Mouse (Mus musculus): Measurements from ENCODE around the gene Gja4. TPM values are rescaled to one million over a fixed set of nuclear protein-coding genes. Genes with fewer than 3 reads are reported as not detected.

Gja4 gene
- polyA plus RNA-seq, 1 experiment from 2014 or later = 20.8 TPM

GRCm38 (mm10) chr4:127279241-127279640, 34.6 kb downstream of the Gja4 start:
- no peaks in the 10 kb centered on the region for H3K9me3 ChIP-seq (replicated peaks; ENCODE audit: control insufficient read depth, low read length, poor library complexity, severe bottlenecking)
- H3K9ac ChIP-seq (ENCODE audit: low read depth, low read length) = no peak overlapping the region
- WGBS = 83% methylated on average over 9 of the region's 9 CpGs
- H3K27me3 ChIP-seq (ENCODE audit: control insufficient read depth, insufficient read depth, low read depth, low read length) = no peaks in the 10 kb centered on the region
- H3K36me3 ChIP-seq (ENCODE audit: control insufficient read depth, insufficient read depth, low read length) = no peaks in the 10 kb centered on the region
- H3K4me3 ChIP-seq (ENCODE audit: low read depth, low read length) = no peak overlapping the region
- no peaks in the 10 kb centered on the region for H3K4me1 ChIP-seq (ENCODE audit: control insufficient read depth, insufficient read depth, low read length)
- ATAC-seq = no peak
- no peak overlapping the region for H3K27ac ChIP-seq (ENCODE audit: low read length)
- no peak overlapping the region for H3K4me2 ChIP-seq (ENCODE audit: low read length)

- Histone ChIP-seq H3K36me3 (ENCODE audit: control insufficient read depth, insufficient read depth, low read length) (no peaks in the 10 kb centered on the region), H3K27me3 (ENCODE audit: control insufficient read depth, insufficient read depth, low read depth, low read length) (no peaks in the 10 kb centered on the region), H3K9me3 (replicated peaks; ENCODE audit: control insufficient read depth, low read length, poor library complexity, severe bottlenecking) (no peaks in the 10 kb centered on the region), H3K4me1 (ENCODE audit: control insufficient read depth, insufficient read depth, low read length) (no peaks in the 10 kb centered on the region), H3K4me2 (ENCODE audit: low read length) (no peak overlapping the region), H3K27ac (ENCODE audit: low read length) (no peak overlapping the region), H3K9ac (ENCODE audit: low read depth, low read length) (no peak overlapping the region), H3K4me3 (ENCODE audit: low read depth, low read length) (no peak overlapping the region)
- whole genome bisulfite sequencing = 60% methylated on average over 9 of the region's 9 CpGs
- no peak for ATAC-seq
These were observed 35.3 kb downstream of the Gja4 start for GRCm38 (mm10) chr4:127278451-127279001.

GRCm38 (mm10) chr4:127264183-127264554, 49.7 kb downstream of the Gja4 start:
- 60% methylated on average over 5 of the region's 5 CpGs for WGBS
- no peak for ATAC-seq
- H3K36me3 ChIP-seq (ENCODE audit: control insufficient read depth, insufficient read depth, low read length) = no peaks in the 10 kb centered on the region
- H3K27ac ChIP-seq (ENCODE audit: low read length) = no peak overlapping the region
- no peaks in the 10 kb centered on the region for H3K9me3 ChIP-seq (replicated peaks; ENCODE audit: control insufficient read depth, low read length, poor library complexity, severe bottlenecking)
- H3K4me3 ChIP-seq (ENCODE audit: low read depth, low read length) = no peak overlapping the region
- H3K27me3 ChIP-seq (ENCODE audit: control insufficient read depth, insufficient read depth, low read depth, low read length) = no peaks in the 10 kb centered on the region
- H3K4me1 ChIP-seq (ENCODE audit: control insufficient read depth, insufficient read depth, low read length) = no peaks in the 10 kb centered on the region
- no peak overlapping the region for H3K4me2 ChIP-seq (ENCODE audit: low read length)
- no peak overlapping the region for H3K9ac ChIP-seq (ENCODE audit: low read depth, low read length)

GRCm38 (mm10) chr4:127263438-127264182, 50.2 kb downstream of the Gja4 start:
- Histone ChIP-seq H3K36me3 (ENCODE audit: control insufficient read depth, insufficient read depth, low read length) (no peaks in the 10 kb centered on the region), H3K4me1 (ENCODE audit: control insufficient read depth, insufficient read depth, low read length) (no peaks in the 10 kb centered on the region), H3K27ac (ENCODE audit: low read length) (peak overlapping the region; percentile 12; the same call in 1 of the 2 replicates), H3K4me3 (ENCODE audit: low read depth, low read length) (no peak overlapping the region), H3K9me3 (replicated peaks; ENCODE audit: control insufficient read depth, low read length, poor library complexity, severe bottlenecking) (no peaks in the 10 kb centered on the region), H3K27me3 (ENCODE audit: control insufficient read depth, insufficient read depth, low read depth, low read length) (no peaks in the 10 kb centered on the region), H3K9ac (ENCODE audit: low read depth, low read length) (no peak overlapping the region), H3K4me2 (ENCODE audit: low read length) (no peak overlapping the region)
- no peak for ATAC-seq
- WGBS = 63% methylated on average over 19 of the region's 19 CpGs

- no peak overlapping the region for H3K4me3 ChIP-seq (ENCODE audit: low read depth, low read length)
- H3K4me2 ChIP-seq (ENCODE audit: low read length) = no peak overlapping the region
- H3K27ac ChIP-seq (ENCODE audit: low read length) = no peak overlapping the region
- ATAC-seq = no peak
- no peaks in the 10 kb centered on the region for H3K4me1 ChIP-seq (ENCODE audit: control insufficient read depth, insufficient read depth, low read length)
- no peaks in the 10 kb centered on the region for H3K36me3 ChIP-seq (ENCODE audit: control insufficient read depth, insufficient read depth, low read length)
- no peak overlapping the region for H3K9ac ChIP-seq (ENCODE audit: low read depth, low read length)
- no peaks in the 10 kb centered on the region for H3K27me3 ChIP-seq (ENCODE audit: control insufficient read depth, insufficient read depth, low read depth, low read length)
- WGBS = 91% methylated on average over 14 of the region's 14 CpGs
- no peaks in the 10 kb centered on the region for H3K9me3 ChIP-seq (replicated peaks; ENCODE audit: control insufficient read depth, low read length, poor library complexity, severe bottlenecking)
These were observed 52.2 kb downstream of the Gja4 start for GRCm38 (mm10) chr4:127261601-127262000.

Other genes with a start within 250 kb of the Gja4 start
- gene Zmym6, start 236.7 kb downstream of the Gja4 start, polyA plus RNA-seq (2015; fragmentation: Nextera tagmentation; extraction: Ambion mirVana) = 41.0 and 44.3 TPM in 2 replicates
- gene Tmem35b, start 190.3 kb downstream of the Gja4 start, polyA plus RNA-seq (2015; fragmentation: Nextera tagmentation; extraction: Ambion mirVana) = 17.9 and 18.1 TPM in 2 replicates
- 17.6 and 19.5 TPM in 2 replicates for gene Dlgap3, start 144.8 kb downstream of the Gja4 start, polyA plus RNA-seq (2015; fragmentation: Nextera tagmentation; extraction: Ambion mirVana)
- 42.0 and 44.8 TPM in 2 replicates for gene Smim12, start 70.3 kb downstream of the Gja4 start, polyA plus RNA-seq (2015; fragmentation: Nextera tagmentation; extraction: Ambion mirVana)
- 0.11 and 0.55 TPM in 2 replicates for gene Gjb3, start 16.8 kb upstream of the Gja4 start, polyA plus RNA-seq (2015; fragmentation: Nextera tagmentation; extraction: Ambion mirVana)
- 0.13 and 0.14 TPM in 2 replicates for gene Gjb4, start 40.0 kb upstream of the Gja4 start, polyA plus RNA-seq (2015; fragmentation: Nextera tagmentation; extraction: Ambion mirVana)
- 0.18 TPM in 1 of 2 replicates, not detected in the other for gene Gjb5, start 44.1 kb upstream of the Gja4 start, polyA plus RNA-seq (2015; fragmentation: Nextera tagmentation; extraction: Ambion mirVana)